Mouse (Mus musculus) heart, postnatal 25 days (tissue): ENCODE data around the gene Card10. TPM values are rescaled to one million over a fixed set of nuclear protein-coding genes. Genes with fewer than 3 reads are reported as not detected.

Experiments
- DNase-seq: peaks from one replicate; pipeline ENCODE4 v3.0.0; 2022; ENCODE audit warnings: low spot score
- intact Hi-C: fragments of 180-260 bp; cut with DNase I; formaldehyde crosslinking; loops from one replicate; pipeline ENCODE4 v1.15.1; 2025
- total RNA-seq, 2 experiments: library from RNA; stranded (reverse); gene quantifications; 2 replicates each; pipeline ENCODE4 v1.2.3; 2021

Gene Card10
- total RNA-seq, 2 experiments from 2014 or later, result 14.8 to 18.3 TPM

DNA sequence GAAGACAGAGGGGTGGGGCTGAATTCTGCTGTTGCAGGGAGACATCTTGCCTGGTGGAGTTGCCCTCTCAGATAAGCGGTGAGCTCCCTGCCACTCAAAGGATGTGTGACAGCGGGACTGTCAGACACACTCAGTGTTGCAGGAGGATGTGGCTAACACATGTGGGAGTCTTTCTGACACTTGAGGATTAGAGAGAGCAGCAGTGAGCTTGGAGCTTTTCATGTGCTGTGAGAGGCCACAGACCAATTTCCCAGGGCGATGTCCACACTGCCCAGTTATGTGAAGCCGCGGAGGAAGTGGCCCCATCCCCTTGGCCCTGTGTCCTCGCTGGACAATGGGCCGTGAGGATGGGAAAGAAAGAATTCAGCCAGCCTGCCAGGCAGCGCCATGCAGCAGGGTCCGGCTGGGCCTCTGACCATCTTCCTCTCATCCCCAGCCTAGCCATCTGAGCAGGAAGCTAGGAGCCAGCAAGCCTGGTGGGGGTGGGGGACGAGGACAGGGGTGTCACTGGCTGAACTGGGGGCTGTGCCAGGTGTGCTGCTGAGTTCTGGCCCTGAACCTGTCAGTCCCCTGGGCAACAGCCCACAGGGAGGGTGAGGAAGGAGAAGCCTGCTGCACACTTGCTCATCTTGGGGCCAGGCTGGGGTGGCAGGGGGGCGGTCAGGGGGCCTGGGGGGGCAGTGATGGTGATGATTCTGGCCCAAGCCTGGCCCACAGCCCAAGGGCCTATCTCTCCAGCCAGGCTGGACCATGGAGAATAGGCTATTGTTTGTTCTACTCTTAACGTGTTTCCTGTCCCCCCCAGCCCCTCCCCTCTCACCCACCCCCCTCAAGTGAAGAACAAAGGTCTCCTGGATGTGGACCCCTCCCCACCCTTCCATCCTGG is 32.6 kb upstream of the Card10 start:
- DNase-seq, result peak; percentile 58
- intact Hi-C loops, result loop anchor here (2.0 kb wide), 1 partner anchor 49 kb away; no protein-coding TSS in a partner anchor

DNA sequence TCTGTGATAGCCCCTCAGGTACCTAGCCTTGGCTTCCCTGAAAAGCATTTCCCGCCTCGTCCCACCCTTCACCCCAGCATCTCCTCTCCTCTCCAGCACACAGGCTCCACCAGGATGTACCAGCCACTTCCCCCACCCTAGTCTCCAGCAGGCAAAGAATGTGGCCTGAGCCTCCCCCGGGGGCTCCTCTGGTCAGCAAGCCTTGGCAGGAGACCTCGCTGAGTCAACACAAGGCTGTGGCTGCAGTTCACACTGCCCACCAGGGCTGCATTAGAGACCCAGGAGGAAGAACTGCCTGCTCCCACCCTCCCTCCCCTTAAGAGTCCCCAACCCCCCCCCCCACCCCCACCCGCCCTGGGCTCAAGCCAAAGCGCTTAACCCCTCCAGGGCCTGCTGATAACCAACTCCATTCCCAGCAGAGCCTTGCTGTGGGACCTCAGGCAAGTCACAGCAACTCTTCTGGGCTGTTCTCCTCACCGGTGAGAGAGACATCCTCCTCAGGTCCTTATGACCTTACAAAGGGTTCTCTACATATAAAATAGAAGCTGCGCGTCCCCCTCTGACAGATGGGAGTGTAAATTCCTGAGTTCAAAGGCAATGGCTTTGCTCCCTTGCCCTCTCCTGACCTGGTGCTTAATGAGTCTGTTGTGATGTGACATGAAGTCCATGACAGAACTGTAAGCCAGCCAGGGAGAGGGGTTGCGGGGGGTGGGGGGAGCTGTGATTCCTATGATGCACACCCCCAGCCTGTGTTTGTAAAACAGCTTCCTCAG is 31.6 kb upstream of the Card10 start:
- intact Hi-C loops, result no loop called here
- DNase-seq, result no peak

DNA sequence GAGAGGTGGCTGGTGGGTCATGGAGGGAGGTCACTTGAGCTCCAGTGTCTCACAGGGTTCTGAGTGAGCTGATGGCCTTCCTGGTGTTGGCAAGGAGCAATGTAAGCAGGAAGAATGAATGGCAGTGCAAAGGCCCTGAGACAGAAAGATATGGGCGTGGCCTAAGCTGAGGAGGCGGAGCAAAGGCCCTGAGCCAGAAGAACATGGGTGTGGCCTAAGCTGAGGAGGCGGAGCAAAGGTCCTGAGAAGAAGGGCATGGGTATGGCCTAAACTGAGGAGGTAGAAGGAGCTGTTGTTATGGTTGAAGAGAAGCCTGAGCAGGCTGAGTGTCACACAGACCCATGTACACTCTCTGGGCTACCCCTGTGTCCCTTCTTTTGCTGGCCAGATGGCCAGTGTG is 30.7 kb upstream of the Card10 start:
- DNase-seq, result no peak
- intact Hi-C loops, result no loop called here

DNA sequence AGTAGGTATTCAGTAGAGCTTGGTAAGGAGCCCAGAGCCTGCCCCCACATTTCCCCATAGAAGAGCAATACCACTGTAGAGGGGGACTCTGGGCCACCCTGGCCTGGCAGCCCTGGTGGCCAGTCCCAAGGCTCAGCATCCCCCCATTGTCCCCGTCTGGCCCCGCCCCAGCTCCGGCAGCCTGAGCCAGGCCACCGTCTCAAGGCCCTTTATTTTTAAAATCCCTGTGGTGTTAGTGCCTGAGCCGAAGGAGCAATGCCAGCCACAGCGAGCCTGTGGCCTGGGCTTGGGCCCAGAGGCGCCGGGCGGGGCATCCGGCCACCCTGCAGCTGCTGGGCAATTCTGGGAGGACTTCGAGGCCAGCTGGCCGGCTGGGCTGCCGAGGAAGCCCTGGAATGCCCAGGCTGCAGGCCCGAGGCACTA is 29.9 kb upstream of the Card10 start:
- peak; percentile 81 for DNase-seq
- intact Hi-C loops, result no loop called here

DNA sequence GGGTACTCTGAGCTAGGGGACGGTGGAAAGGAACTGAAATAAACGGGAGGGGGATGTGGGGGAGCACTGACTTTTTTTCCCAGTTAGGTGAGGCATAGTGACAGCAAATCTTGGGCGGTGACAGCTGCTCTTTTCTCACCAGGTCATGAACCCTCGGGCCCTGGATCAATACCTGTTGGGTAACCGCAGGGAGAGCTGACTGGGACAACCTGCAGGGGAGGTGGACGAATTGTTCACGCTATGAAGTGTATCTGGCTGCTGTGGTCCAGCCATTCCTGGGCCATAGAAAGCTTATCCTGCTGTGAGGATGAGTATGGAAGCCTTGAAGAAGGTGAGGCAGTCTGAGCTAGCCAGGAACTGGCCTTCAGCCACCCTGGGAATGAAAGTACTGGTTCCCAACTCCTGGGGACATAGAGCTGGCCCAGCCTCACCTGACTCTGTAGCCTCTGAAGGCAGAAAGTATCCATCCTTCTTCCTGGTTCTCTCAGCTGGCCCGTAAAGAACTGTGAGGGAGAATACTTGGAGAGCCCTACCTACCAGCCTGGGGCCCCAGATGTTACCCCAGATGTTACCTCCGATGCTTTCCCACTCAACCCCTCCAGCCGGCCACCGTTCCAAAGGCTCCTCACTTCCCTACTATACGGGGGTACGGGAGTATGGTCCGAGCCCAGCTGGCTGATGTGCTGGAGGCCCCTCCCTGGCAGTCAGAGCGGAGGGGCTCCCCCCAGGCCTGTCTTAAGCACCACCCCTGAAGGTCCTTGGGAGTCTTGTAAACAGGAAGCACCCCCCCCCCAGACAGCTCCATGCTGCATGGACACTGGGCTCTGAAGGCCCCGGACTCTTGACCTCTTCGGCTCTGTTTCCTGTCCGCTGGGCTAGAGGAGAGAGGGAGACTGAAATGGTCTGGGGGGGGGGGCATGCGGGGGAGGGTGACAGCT is 29.1 kb upstream of the Card10 start:
- intact Hi-C loops, result no loop called here
- peak; percentile 63 for DNase-seq

DNA sequence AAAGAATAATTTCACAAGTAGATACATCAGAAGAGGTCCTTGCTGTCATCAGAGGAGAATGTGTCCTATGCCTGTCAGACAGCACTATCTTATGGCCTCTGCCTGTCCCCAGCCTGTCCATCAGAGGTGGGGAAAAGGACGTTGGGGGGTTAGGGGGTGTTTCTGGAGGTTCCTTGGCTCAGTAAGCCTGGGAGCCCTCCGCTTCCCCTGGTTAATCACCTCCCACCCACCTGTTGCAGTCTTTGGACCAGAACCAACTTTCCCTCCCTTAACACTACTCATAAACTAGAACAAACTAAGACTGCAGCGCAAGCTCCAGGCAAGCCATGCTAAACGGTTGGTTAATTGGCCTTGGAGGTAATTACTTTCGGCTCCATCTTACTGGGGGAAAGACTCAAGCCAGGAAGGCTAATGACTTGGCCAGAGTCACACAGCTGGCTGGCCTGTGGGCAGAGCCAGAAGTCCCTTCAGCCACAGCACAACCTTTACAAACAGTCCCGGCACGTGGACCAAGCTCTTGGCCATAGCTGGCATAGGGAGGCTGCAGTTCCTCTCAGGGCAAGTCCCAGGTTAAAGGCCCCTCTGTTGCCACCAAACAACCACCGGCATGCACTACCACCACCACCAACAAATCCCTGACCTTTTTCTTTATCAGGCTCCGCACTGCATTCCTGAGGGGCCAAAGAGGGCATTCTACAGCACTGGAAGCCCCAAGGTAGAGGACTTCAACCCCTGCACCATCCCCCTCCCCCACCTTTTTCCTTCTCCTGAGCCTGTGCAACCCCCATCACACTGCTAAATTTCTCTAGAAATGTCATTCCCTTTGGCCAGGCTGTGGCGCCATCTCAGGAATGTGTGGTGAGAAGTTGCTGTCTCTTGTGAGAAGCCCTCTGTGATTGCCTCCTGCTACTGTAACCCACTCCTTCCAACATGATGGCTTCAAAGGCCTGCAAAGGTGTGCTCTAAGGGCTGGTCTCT is 28.2 kb upstream of the Card10 start:
- intact Hi-C loops, result no loop called here
- DNase-seq, result no peak

DNA sequence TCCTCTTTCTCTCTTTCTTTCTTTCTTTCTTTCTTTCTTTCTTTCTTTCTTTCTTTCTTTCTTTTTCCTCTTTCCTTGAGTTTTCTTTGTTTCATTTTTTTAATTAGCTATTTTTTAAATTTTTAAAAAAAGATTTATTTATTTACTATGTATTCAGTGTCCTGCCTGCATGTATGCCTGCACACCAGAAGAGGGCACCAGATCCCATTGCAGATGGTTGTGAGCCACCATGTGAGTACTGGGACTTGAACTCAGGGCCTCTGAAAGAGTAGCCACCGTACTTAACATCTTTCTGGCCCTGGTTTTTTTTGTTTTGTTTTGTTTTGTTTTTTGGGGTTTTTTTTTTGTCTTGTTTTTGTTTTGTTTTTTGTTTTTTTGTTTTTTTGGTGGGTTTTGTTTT is 26.8 kb upstream of the Card10 start:
- intact Hi-C loops, result no loop called here

DNA sequence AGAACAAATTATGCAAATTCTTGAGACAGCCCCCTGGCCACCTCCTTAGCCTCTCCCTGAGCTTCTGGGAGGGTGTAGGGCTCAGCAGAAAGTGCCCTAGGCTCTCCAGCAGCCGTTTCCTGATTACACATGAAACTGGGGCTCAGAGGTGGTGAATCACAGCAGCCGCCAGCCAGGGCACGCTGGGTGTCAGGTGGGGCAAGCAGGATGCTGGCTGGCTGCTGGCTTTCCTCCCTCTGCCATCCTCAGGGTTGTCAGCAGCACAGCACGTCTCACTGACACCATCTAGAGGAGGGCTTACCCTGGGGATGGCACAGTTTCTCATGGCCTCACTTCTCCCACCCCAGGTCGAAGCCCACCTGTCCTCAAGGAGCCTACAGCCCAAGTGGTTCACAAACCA is 25.5 kb upstream of the Card10 start:
- no peak for DNase-seq
- intact Hi-C loops, result no loop called here

More for the DNA sequence above, 26.8 kb upstream of the Card10 start:
- DNase-seq, result no peak

DNA sequence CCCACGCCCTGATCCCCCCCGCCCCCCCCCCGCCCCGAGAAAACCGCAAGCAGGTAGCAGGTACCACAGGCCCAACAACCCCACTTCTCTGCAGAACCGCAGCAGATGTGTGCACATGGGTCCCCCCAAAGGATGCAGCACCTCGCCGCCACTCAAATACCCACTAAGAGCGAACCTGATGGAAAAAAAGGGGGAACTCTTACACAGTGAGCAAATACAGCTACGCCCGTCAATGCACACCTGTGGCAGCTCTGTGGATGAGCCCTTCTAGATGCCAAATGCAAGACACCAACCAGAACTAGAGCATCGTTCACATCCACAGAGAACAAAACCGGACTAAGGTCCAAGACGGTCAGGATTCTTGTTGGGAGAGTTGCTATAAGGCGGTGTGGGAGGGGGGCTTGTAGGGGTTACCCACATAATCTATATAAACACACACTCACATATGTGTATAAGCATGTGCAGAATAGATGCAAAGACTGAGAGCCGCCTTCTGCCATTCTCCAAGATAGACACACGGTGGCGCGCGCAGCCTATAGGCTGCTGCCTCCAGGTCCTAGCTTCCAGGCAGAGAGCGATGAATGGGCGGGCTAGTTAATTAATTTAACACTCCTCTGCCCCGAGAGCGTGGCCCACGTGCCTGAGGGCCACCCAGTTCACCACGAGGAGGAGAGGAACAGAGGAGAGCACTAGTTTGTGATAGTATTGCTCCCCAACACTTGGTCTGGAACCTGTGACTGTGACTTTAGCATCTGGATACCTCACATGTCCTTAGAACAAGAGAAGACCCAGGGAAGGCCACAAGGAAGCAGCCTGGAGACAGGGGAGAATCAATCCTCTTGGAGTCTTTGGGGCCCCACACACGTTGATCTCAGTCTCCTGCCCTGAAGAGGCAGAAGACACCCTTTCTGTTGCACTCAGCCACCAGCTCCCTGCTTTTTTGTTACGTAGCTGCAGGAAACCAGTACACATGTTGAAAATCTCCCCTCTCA is 23.7 kb upstream of the Card10 start:
- intact Hi-C loops, result loop anchor here (1.0 kb wide), 3 partner anchors 22 to 43 kb away; no protein-coding TSS in a partner anchor
- DNase-seq, result peak; percentile 55

DNA sequence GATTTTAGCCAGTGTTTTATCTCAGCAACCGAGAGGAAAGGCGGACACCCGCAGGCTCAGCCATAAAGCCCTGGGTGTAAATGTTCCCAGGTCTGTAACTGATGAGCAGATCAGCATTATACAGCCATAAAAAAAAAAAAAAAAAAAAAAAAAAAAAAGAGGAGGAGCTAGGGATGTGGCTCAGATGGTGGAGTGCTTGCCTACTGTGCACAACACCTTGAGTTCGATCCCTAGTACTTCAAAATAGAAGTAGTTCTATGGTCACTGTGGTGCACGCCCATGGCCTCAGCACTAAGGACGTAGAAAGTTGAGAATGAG is 13.2 kb upstream of the Card10 start:
- DNase-seq, result no peak
- intact Hi-C loops, result no loop called here

DNA sequence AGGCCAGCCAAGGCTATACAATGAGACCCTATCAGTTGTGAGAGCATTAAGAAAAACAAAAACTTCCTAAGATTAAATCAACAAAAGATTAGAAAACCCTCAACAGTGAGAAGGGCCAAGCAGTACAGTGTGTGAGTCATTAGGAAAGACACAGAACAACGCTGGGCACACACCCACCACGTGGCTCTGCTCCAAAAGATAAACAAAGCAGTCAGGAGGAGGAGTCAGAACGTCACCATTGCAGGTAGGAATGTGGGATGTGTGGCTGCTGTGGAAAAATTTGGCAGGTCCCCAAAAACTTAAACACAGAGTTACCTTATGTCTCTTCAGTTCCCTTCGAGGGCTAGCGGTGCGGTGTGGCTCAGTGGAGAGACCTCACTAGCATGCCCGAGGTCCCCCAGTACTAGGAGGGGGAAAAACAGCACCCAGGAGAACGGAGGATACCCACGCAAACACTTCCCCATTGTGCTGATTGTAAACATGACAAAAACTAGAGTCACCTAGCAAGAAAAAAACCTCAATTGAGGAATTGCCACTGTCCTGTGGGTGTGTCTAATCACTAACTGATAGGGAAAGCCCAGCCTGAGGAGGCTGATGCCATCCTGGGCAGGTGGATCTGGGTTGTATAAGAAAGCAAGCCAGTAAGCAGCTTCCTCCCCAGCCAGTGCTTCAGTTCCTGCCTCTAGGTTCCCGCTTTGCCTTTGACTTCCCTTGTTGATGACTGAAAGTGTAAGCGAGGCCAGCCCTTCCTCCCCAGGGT is 12.7 kb upstream of the Card10 start:
- no peak for DNase-seq
- intact Hi-C loops, result no loop called here

DNA sequence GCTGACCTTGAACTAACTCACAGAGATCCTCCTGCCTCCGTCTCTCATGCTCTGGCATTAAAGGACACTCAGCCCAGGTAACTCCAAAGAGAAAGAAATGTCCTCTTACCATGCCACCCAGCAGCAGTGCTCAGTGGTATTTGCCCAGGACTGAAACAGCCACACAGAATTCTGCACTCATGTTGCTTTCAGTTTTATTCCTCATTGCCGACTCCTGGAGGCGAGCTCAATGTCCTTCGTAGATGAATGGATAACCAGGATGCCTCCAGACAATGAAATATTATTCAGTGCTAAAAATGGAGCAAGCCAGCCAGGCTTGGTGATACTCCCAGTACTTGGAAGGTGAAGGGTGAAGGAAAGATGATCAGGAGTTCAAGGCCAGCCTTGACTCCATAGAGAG is 10.8 kb upstream of the Card10 start:
- DNase-seq, result no peak
- intact Hi-C loops, result loop anchor here (5.0 kb wide), 1 partner anchor 39 kb away; no protein-coding TSS in a partner anchor

DNA sequence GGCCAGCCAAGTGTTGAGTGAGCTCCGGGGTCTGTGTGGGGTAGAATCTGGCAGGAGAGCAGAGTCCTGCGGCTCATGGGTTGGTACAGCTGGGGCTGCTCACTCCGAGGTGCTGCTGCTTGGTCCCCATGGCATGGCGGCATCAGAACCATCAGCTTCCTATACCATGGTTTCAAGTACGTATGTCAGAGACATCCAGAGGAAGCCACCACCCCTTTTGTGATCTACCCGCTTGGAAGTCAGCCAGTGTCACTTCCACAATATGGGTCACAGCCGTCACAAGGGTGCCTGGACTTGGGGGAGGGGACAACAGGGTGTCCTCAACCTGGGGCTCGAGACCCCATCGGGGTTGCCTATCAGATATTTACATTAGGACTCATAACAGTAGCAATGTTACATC is 7.3 kb upstream of the Card10 start:
- intact Hi-C loops, result loop anchor here (5.0 kb wide), 1 partner anchor 42 kb away; no protein-coding TSS in a partner anchor
- DNase-seq, result no peak

DNA sequence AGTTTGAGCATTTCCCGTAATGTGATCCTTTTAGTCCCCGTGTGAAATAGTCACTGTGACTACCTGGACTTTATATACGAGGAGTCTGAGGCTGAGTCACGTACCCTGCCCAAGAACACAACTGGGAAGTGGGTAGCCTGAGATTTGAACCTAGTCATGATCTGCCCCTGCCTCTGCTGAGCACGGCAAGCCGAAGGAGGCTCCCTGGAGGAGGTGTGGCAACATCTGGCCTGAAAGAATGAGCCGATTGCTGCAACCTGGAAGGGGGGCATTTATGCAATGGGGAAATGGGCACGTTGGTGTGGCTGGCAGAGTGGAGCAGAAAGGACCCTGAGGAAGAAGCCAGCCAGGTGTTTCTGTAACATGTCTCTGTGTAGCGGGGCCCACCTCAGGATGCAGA is 6.9 kb upstream of the Card10 start:
- DNase-seq, result no peak
- intact Hi-C loops, result loop anchor here (5.0 kb wide), 1 partner anchor 43 kb away; no protein-coding TSS in a partner anchor

DNA sequence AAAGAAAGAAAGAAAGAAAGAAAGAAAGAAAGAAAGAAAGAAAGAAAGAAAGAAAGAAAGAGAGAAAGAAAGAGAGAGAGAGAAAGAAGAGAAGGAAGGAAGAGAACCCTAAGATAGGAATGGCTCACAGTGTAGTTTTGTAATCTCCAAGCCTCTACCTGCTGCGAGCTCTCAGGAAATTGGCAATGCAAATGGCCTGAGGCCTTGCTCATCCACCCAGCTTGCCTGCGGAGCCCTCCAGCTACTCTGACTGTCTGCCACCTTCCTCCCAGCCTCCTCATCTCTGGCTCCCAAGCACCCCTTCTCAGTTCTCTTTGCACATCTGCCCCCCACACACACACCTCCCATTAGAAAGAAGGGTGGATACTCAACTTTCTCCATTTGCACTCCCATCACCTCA is 6.1 kb upstream of the Card10 start:
- no peak for DNase-seq
- intact Hi-C loops, result no loop called here

DNA sequence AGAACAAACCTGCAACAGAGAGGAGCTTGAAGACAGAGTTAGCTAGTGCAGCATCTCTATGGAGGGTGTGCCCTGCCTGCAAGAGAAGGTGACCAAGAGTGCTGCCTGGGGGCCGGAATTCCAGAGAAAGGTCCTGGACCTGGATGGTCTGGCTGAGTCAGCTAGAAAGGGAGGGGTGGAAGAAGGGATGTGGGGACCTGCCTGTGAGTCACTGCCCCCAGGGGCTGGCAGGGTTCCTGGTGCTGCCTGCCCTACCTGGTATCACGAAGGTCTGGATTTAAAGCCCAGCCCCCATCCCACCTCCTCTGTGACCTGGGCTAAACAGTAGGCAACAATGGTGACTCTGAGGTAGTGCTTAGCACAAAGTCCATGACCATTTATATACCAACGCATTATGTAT is 4.3 kb upstream of the Card10 start:
- intact Hi-C loops, result no loop called here
- DNase-seq, result no peak

DNA sequence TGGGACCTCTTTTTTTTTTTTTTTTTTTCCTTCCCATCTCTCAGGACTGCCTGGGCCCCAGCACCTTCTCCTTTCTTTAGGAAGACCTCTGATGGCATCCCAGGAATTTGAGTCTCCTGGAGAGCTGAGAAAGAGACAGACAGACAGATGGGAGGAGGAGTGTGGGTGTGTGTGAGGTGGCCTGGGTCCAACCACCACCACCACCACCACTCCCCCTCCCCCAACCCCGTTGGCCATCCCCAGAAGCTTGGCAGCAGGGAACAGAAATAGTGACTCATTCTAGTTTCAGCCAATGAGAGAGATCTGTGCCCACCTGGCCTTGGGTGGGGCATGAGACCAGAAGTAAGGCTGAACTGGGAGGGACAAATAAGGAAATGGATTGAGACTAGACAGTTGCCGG is 3.8 kb upstream of the Card10 start:
- DNase-seq, result no peak
- intact Hi-C loops, result no loop called here
